Mouse (Mus musculus): ENCODE results near the gene Rpa1. TPM values are rescaled to one million over a fixed set of nuclear protein-coding genes. Genes with fewer than 3 reads are reported as not detected.

The Rpa1 gene
- total RNA-seq, 1 experiment from 2014 or later: 158 TPM

Other genes starting within 250 kb of the Rpa1 start
- gene Hic1, start 178.8 kb downstream of the Rpa1 start, total RNA-seq (2017): 1.1 TPM in 1 of 2 replicates, not detected in the other
- 18.5 and 20.9 TPM in 2 replicates for gene Ovca2, start 169.5 kb downstream of the Rpa1 start, total RNA-seq (2017)
- 7.1 and 10.5 TPM in 2 replicates for gene Dph1, start 157.1 kb downstream of the Rpa1 start, total RNA-seq (2017)
- 0.24 and 1.6 TPM in 2 replicates for gene Rtn4rl1, start 154.5 kb downstream of the Rpa1 start, total RNA-seq (2017)
- 6.5 and 7.4 TPM in 2 replicates for gene Smyd4, start 109 bp upstream of the Rpa1 start, total RNA-seq (2017)
- gene Serpinf1, start 74.4 kb upstream of the Rpa1 start, total RNA-seq (2017): 76.0 and 77.8 TPM in 2 replicates
- gene Serpinf2, start 91.3 kb upstream of the Rpa1 start, total RNA-seq (2017): 0.32 TPM in 1 of 2 replicates, not detected in the other
- 8.4 and 8.6 TPM in 2 replicates for gene Wdr81, start 106.4 kb upstream of the Rpa1 start, total RNA-seq (2017)
- gene Tlcd2, start 113.4 kb upstream of the Rpa1 start, total RNA-seq (2017): 26.9 and 33.6 TPM in 2 replicates
- 130 and 156 TPM in 2 replicates for gene Prpf8, start 138.5 kb upstream of the Rpa1 start, total RNA-seq (2017)
- gene Rilp, start 161.8 kb upstream of the Rpa1 start, total RNA-seq (2017): 0.41 TPM in 1 of 2 replicates, not detected in the other
- 1.8 and 2.6 TPM in 2 replicates for gene Scarf1, start 165.2 kb upstream of the Rpa1 start, total RNA-seq (2017)
- 6.1 and 14.4 TPM in 2 replicates for gene Slc43a2, start 183.4 kb upstream of the Rpa1 start, total RNA-seq (2017)
- 74.6 and 76.9 TPM in 2 replicates for gene Pitpna, start 239.8 kb upstream of the Rpa1 start, total RNA-seq (2017)